Mouse (Mus musculus): Measurements from ENCODE around the gene Ric8a. TPM values are rescaled to one million over a fixed set of nuclear protein-coding genes. Genes with fewer than 3 reads are reported as not detected.

Gene Ric8a
- total RNA-seq, 2 experiments from 2014 or later, result 12.7 TPM

GRCm38 (mm10) chr7:140902036-140902875, 45.5 kb downstream of the Ric8a start:
- Histone ChIP-seq H3K4me3 (peak overlapping the region; percentile 4; the same call in 1 of the 2 replicates), H3K27ac (peak overlapping the region; percentile 97)
- intact Hi-C loops (cut with DNase I), result loop anchor here (2.0 to 5.0 kb wide), 3 partner anchors 21 to 270 kb away; partner anchors contain the start of genes Bet1l, Gm45785, Psmd13 and Ric8a
- DNase-seq, result peak; percentile 90
- no peak for TF ChIP-seq CTCF (IDR thresholded peaks at IDR 0.05)

GRCm38 (mm10) chr7:140903212-140903611, 46.5 kb downstream of the Ric8a start:
- intact Hi-C loops (cut with DNase I), result loop anchor here (1.0 to 5.0 kb wide), 4 partner anchors 22 to 269 kb away; partner anchors contain the start of genes Bet1l, Gm45785, Psmd13 and Ric8a
- no peak overlapping the region for H3K4me3 ChIP-seq
- peak overlapping the region; percentile 97 for H3K27ac ChIP-seq
- DNase-seq, result peak; percentile 84
- peak; percentile 97 for TF ChIP-seq CTCF (IDR thresholded peaks at IDR 0.05)

GRCm38 (mm10) chr7:140905642-140906081, 48.9 kb downstream of the Ric8a start:
- DNase-seq, result no peak
- H3K27ac ChIP-seq, result no peak overlapping the region
- intact Hi-C loops (cut with DNase I), result loop anchor here (2.0 to 5.0 kb wide), 2 partner anchors 53 to 102 kb away; no protein-coding TSS in a partner anchor
- no peak for TF ChIP-seq CTCF (IDR thresholded peaks at IDR 0.05)
- no peak overlapping the region for H3K4me3 ChIP-seq

- intact Hi-C loops (cut with DNase I), result loop anchor here (2.0 to 5.0 kb wide), 2 partner anchors 52 to 100 kb away; no protein-coding TSS in a partner anchor
Observed at GRCm38 (mm10) chr7:140907131-140907530, 50.4 kb downstream of the Ric8a start.

GRCm38 (mm10) chr7:140907697-140908096, 50.9 kb downstream of the Ric8a start:
- DNase-seq, result no peak
- TF ChIP-seq CTCF (IDR thresholded peaks at IDR 0.05), result peak; percentile 37
- intact Hi-C loops (cut with DNase I), result loop anchor here (1.0 to 5.0 kb wide), 3 partner anchors 51 to 141 kb away; no protein-coding TSS in a partner anchor
- H3K4me3 ChIP-seq, result no peak overlapping the region
- H3K27ac ChIP-seq, result no peak overlapping the region

More at GRCm38 (mm10) chr7:140907131-140907530, 50.4 kb downstream of the Ric8a start:
- no peak for DNase-seq
- Histone ChIP-seq H3K27ac (no peak overlapping the region), H3K4me3 (no peak overlapping the region)
- no peak for TF ChIP-seq CTCF (IDR thresholded peaks at IDR 0.05)

GRCm38 (mm10) chr7:140908181-140908580, 51.4 kb downstream of the Ric8a start:
- Histone ChIP-seq H3K27ac (no peak overlapping the region; the same call in 1 of the 2 replicates), H3K4me3 (no peak overlapping the region; the same call in 1 of the 2 replicates)
- DNase-seq, result no peak
- intact Hi-C loops (cut with DNase I), result loop anchor here (1.0 to 5.0 kb wide), 2 partner anchors 99 to 140 kb away; no protein-coding TSS in a partner anchor
- no peak for TF ChIP-seq CTCF (IDR thresholded peaks at IDR 0.05)

GRCm38 (mm10) chr7:140908634-140909107, 51.9 kb downstream of the Ric8a start:
- peak; percentile 89 for TF ChIP-seq CTCF (IDR thresholded peaks at IDR 0.05)
- intact Hi-C loops (cut with DNase I), result loop anchor here (1.0 to 5.0 kb wide), 2 partner anchors 99 to 140 kb away; no protein-coding TSS in a partner anchor
- DNase-seq, result peak; percentile 80
- peak overlapping the region; percentile 73 for H3K4me3 ChIP-seq
- H3K27ac ChIP-seq, result peak overlapping the region; percentile 63

GRCm38 (mm10) chr7:140912293-140912692, 55.5 kb downstream of the Ric8a start:
- Histone ChIP-seq H3K4me3 (no peak overlapping the region), H3K27ac (no peak overlapping the region)
- DNase-seq, result no peak
- intact Hi-C loops (cut with DNase I), result no loop called here
- TF ChIP-seq CTCF (IDR thresholded peaks at IDR 0.05), result no peak

- H3K27ac ChIP-seq, result no peak overlapping the region
- TF ChIP-seq CTCF (IDR thresholded peaks at IDR 0.05), result no peak
- H3K4me3 ChIP-seq, result no peak overlapping the region
- no peak for DNase-seq
- intact Hi-C loops (cut with DNase I), result no loop called here
Observed at GRCm38 (mm10) chr7:140912846-140913482, 56.2 kb downstream of the Ric8a start.

Other genes with a start within 250 kb of the Ric8a start
- not detected for gene Olfr61, start 228.0 kb upstream of the Ric8a start, total RNA-seq (2021)
- gene Olfr53, start 210.5 kb upstream of the Ric8a start, total RNA-seq (2021), result not detected
- gene Olfr539, start 197.0 kb upstream of the Ric8a start, total RNA-seq (2021), result not detected
- gene Olfr45, start 175.0 kb upstream of the Ric8a start, total RNA-seq (2021), result not detected
- gene Olfr541, start 159.7 kb upstream of the Ric8a start, total RNA-seq (2021), result not detected
- gene Cyp2e1, start 93.2 kb upstream of the Ric8a start, total RNA-seq (2021), result 1 to 10 TPM; 2.6 to 8.8 TPM
- gene Syce1, start 69.1 kb upstream of the Ric8a start, total RNA-seq (2021), result not detected
- not detected for gene Zfp941, start 34.8 kb upstream of the Ric8a start, total RNA-seq (2021)
- gene Urah, start 21.9 kb upstream of the Ric8a start, total RNA-seq (2021), result not detected
- gene Scgb1c1, start 11.4 kb upstream of the Ric8a start, total RNA-seq (2021), result not detected
- not detected for gene Odf3, start 9.2 kb upstream of the Ric8a start, total RNA-seq (2021)
- not detected for gene Gm45785, start 626 bp upstream of the Ric8a start, total RNA-seq (2021)
- gene Bet1l, start 620 bp downstream of the Ric8a start, total RNA-seq (2021), result 1 to 10 TPM; 6.0 to 6.9 TPM
- 10 to 100 TPM; 84.5 to 89.3 TPM for gene Psmd13, start 25.0 kb downstream of the Ric8a start, total RNA-seq (2021)
- 10 to 100 TPM; 20.4 to 27.3 TPM for gene Sirt3, start 25.4 kb downstream of the Ric8a start, total RNA-seq (2021)
- gene Cox8b, start 43.5 kb downstream of the Ric8a start, total RNA-seq (2021), result 1,000 to 10,000 TPM; 2,055 to 2,295 TPM
- not detected for gene Nlrp6, start 63.9 kb downstream of the Ric8a start, total RNA-seq (2021)
- 1 to 10 TPM; 3.8 to 5.6 TPM for gene Pgghg, start 84.4 kb downstream of the Ric8a start, total RNA-seq (2021)
- gene Ifitm5, start 93.3 kb downstream of the Ric8a start, total RNA-seq (2021), result under 1 TPM in 1 of 2 experiments, not detected in 1; 0.33 TPM
- gene Gm45717, start 99.0 kb downstream of the Ric8a start, total RNA-seq (2021), result not detected
- gene Ifitm2, start 99.0 kb downstream of the Ric8a start, total RNA-seq (2021), result 10 to 100 TPM; 42.2 to 82.6 TPM
- 1 to 10 TPM in 1 of 2 experiments, under 1 TPM in 1; 0.69 to 1.4 TPM for gene Ifitm1, start 110.3 kb downstream of the Ric8a start, total RNA-seq (2021)
- gene Ifitm3, start 153.8 kb downstream of the Ric8a start, total RNA-seq (2021), result 10 to 100 TPM; 30.8 to 49.0 TPM
- gene Ifitm6, start 161.0 kb downstream of the Ric8a start, total RNA-seq (2021), result not detected
- not detected for gene Gm17387, start 172.2 kb downstream of the Ric8a start, total RNA-seq (2021)
- gene B4galnt4, start 204.1 kb downstream of the Ric8a start, total RNA-seq (2021), result under 1 TPM; 0.17 to 0.18 TPM
- gene Pkp3, start 221.3 kb downstream of the Ric8a start, total RNA-seq (2021), result not detected
- 1 to 10 TPM; 1.7 TPM for gene Sigirr, start 243.6 kb downstream of the Ric8a start, total RNA-seq (2021)